Mouse (Mus musculus) heart, postnatal 4 days (tissue): ENCODE measurements around the gene Hadha. TPM values are rescaled to one million over a fixed set of nuclear protein-coding genes. Genes with fewer than 3 reads are reported as not detected.

ENCODE experiments used
- microRNA-seq, 2 experiments: library from miRNA; unstranded; fragments of <30 nt; microRNA quantifications; one replicate each; pipeline ENCODE4 v1.2.0; 2021 to 2022
- total RNA-seq, 2 experiments: library from RNA; stranded (reverse); gene quantifications; 2 replicates each; pipeline ENCODE4 v1.2.3; 2021

Gene Hadha
- total RNA-seq, 2 experiments from 2014 or later = 1,073 to 1,141 TPM

Small RNA genes lying within 50 kb of the gene (microRNA-seq; reads per million reads assigned to microRNA genes)
- 8.3 to 8.8 reads per million in 2 experiments for gene Mir1960

Other genes starting within 250 kb of the Hadha start
- under 1 TPM in 1 of 2 experiments, not detected in 1; 0.29 TPM for gene Il6, start 142.0 kb downstream of the Hadha start, total RNA-seq
- gene Tyms, start 81.5 kb downstream of the Hadha start, total RNA-seq = 10 to 100 TPM; 44.0 to 49.6 TPM
- gene Garem2, start 50.0 kb downstream of the Hadha start, total RNA-seq = under 1 TPM; 0.27 to 0.45 TPM
- gene 3110082J24Rik, start 49.1 kb downstream of the Hadha start, total RNA-seq = not detected
- gene Hadhb, start 86 bp upstream of the Hadha start, total RNA-seq = 1,000 to 10,000 TPM; 1,045 to 1,083 TPM
- gene Adgrf3, start 50.6 kb upstream of the Hadha start, total RNA-seq = under 1 TPM; 0.21 to 0.45 TPM
- 10 to 100 TPM; 22.8 to 24.9 TPM for gene Selenoi, start 77.4 kb upstream of the Hadha start, total RNA-seq
- under 1 TPM in 1 of 2 experiments, not detected in 1; 0.11 TPM for gene Drc1, start 126.2 kb upstream of the Hadha start, total RNA-seq